Mouse (Mus musculus) heart, postnatal 0 days (tissue): ENCODE measurements around the gene Tjp3.

Source experiments
- CTCF ChIP-seq: IDR thresholded peaks from 2 replicates; pipeline ENCODE4 v1.5.1; 2016; ENCODE audit warnings: antibody characterized with exemption, control low read depth, low read depth
- EP300 ChIP-seq: IDR thresholded peaks from 2 replicates; pipeline ENCODE4 v1.6.1; 2016; ENCODE audit warnings: antibody characterized with exemption, low read depth

DNA sequence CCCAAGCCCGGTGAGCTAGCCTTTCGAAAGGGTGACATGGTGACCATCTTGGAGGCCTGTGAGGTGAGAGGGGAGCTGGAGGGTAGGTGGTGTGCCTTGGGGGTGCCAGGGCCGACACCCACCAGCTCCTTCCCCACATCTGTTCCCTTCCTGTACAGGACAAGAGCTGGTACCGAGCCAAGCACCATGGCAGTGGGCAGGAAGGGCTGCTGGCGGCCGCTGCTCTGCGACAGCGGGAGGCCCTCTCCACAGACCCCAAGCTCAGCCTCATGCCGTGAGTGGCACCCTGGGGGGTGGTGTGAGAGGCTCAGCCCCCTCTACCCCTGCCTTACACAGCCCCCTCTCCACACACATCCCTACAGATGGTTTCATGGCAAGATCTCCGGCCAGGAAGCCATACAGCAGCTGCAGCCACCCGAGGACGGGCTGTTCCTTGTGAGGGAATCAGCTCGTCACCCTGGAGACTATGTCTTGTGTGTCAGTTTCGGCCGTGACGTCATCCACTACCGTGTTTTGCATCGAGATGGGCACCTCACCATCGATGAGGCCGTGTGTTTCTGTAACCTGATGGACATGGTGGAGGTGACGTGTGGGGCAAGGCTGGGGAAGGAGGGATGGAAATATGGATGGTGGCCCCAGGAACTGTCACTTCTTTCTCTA, 32.0 kb downstream of the Tjp3 start:
- TF ChIP-seq CTCF (no peak), EP300 (no peak)
